Mouse (Mus musculus) Muller cell, postnatal 12 days (primary cell): ENCODE data around the gene Cyp2c23.

Experiments
- DNase-seq: peaks from one replicate; pipeline ENCODE4 v3.0.0-alpha.2; 2015; ENCODE audit errors: inconsistent ontology term

The Cyp2c23 gene

GRCm38 (mm10) chr19:44024921-44025585 lies 4.0 kb downstream of the Cyp2c23 start:
- DNase-seq: no peak

GRCm38 (mm10) chr19:44023066-44023465 lies 5.9 kb downstream of the Cyp2c23 start:
- DNase-seq: no peak

- peak; percentile 47 for DNase-seq
These were observed 7.5 kb downstream of the Cyp2c23 start for GRCm38 (mm10) chr19:44021502-44021901.

GRCm38 (mm10) chr19:44019739-44020138 lies 9.3 kb downstream of the Cyp2c23 start:
- no peak for DNase-seq

- no peak for DNase-seq
These were observed 15.1 kb downstream of the Cyp2c23 start for GRCm38 (mm10) chr19:44013862-44014261.

GRCm38 (mm10) chr19:44008784-44009183 lies 20.2 kb downstream of the Cyp2c23 start:
- DNase-seq: no peak

GRCm38 (mm10) chr19:44007186-44007585 lies 21.8 kb downstream of the Cyp2c23 start:
- DNase-seq: no peak

GRCm38 (mm10) chr19:44005025-44005424 lies 24.0 kb downstream of the Cyp2c23 start:
- no peak for DNase-seq

- no peak for DNase-seq
These were observed 24.7 kb downstream of the Cyp2c23 start for GRCm38 (mm10) chr19:44004261-44004660.

GRCm38 (mm10) chr19:44000720-44001119 lies 28.3 kb downstream of the Cyp2c23 start:
- no peak for DNase-seq

- no peak for DNase-seq
These were observed 28.9 kb downstream of the Cyp2c23 start for GRCm38 (mm10) chr19:44000061-44000460.

GRCm38 (mm10) chr19:43998802-43999527 lies 30.0 kb downstream of the Cyp2c23 start:
- DNase-seq: no peak

- no peak for DNase-seq
These were observed 30.9 kb downstream of the Cyp2c23 start for GRCm38 (mm10) chr19:43998101-43998500.

GRCm38 (mm10) chr19:43995427-43995826 lies 33.6 kb downstream of the Cyp2c23 start:
- no peak for DNase-seq

GRCm38 (mm10) chr19:43992464-43992863 lies 36.5 kb downstream of the Cyp2c23 start:
- DNase-seq: no peak

GRCm38 (mm10) chr19:43990362-43990761 lies 38.6 kb downstream of the Cyp2c23 start:
- DNase-seq: no peak

- no peak for DNase-seq
These were observed 42.8 kb downstream of the Cyp2c23 start, which contains the start of gene Cpn1 for GRCm38 (mm10) chr19:43986069-43986794. Gene Cpn1 (minus strand): TSS chr19:43986556.

- DNase-seq: no peak
These were observed 47.0 kb downstream of the Cyp2c23 start for GRCm38 (mm10) chr19:43981992-43982391.

- no peak for DNase-seq
These were observed 48.3 kb downstream of the Cyp2c23 start for GRCm38 (mm10) chr19:43980711-43981110.

GRCm38 (mm10) chr19:43977799-43978198 lies 51.2 kb downstream of the Cyp2c23 start:
- DNase-seq: no peak

- no peak for DNase-seq
These were observed 52.3 kb downstream of the Cyp2c23 start for GRCm38 (mm10) chr19:43976661-43977060.

- DNase-seq: no peak
These were observed 54.8 kb downstream of the Cyp2c23 start for GRCm38 (mm10) chr19:43974221-43974620.

- DNase-seq: no peak
These were observed 55.3 kb downstream of the Cyp2c23 start for GRCm38 (mm10) chr19:43973711-43974110.
